Mouse (Mus musculus): ENCODE measurements around the gene Trim63. TPM values are rescaled to one million over a fixed set of nuclear protein-coding genes. Genes with fewer than 3 reads are reported as not detected.

The Trim63 gene
- total and polyA plus RNA-seq, 3 experiments = 0.25 to 0.49 TPM; not detected in 1

DNA sequence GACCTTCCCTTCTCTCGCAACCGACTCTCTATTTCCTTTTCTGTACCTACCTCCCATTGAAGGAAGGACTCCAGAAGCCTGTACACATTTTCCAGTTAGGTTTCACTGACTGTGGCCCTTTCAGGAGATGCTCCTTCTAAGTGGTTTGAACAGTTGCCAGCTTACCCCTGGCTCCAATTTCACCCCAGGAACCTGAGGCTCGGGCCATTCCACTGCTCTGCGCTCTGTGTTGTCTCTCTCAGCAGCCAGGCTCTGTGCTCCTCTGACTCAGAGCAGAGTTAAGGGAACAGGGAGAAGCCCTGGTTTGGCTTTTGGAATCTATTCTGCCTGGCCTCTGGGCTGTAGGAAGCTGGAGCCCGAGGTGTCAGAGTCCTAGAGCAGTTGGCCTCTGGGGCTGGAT is 12.8 kb upstream of the Trim63 start:
- no peaks in the 10 kb centered on the region for H3K27me3 ChIP-seq (replicated peaks)
- H3K4me3 ChIP-seq (replicated peaks in 1 of 3; ENCODE audit: low read depth in 2 of 3, low read length in 2 of 3, poor library complexity in 1 of 3) = no peak overlapping the region
- no peaks in the 10 kb centered on the region for H3K36me3 ChIP-seq (replicated peaks in 1 of 2; ENCODE audit: control insufficient read depth in 1 of 2, insufficient read depth in 1 of 2, low read length in 1 of 2)
- H3K9me3 ChIP-seq (replicated peaks; ENCODE audit: low read length) = no peaks in the 10 kb centered on the region
- DNase-seq (ENCODE audit: extremely low read depth) = no peak
- H3K4me1 ChIP-seq (ENCODE audit: control insufficient read depth in 1 of 2, insufficient read depth in 2 of 2) = peaks cover 0 to 23% of the 10 kb centered on the region in 2 experiments; a peak in 2 of 4 replicates
- H3K79me2 ChIP-seq (replicated peaks; ENCODE audit: control insufficient read depth, extremely low read depth, insufficient read depth, poor library complexity, severe bottlenecking) = no peaks in the 10 kb centered on the region
- H3K4me2 ChIP-seq (ENCODE audit: insufficient read depth, low read depth, poor library complexity, severe bottlenecking) = no peak overlapping the region
- TF ChIP-seq JUND (conservative IDR thresholded peaks at IDR 0.05; ENCODE audit: low read depth, low read length) (no peak), ZC3H11A (IDR thresholded peaks at IDR 0.05; ENCODE audit: low read depth, low read length) (no peak), MEF2A (IDR thresholded peaks at IDR 0.05; ENCODE audit: borderline replicate concordance, low read depth, low read length) (no peak), SMC3 (IDR thresholded peaks at IDR 0.05; ENCODE audit: low read depth, low read length) (no peak), SIN3A (IDR thresholded peaks at IDR 0.05; ENCODE audit: low read length) (no peak), MAZ (IDR thresholded peaks at IDR 0.05; ENCODE audit: low read depth, low read length) (no peak), RAD21 (IDR thresholded peaks at IDR 0.05; ENCODE audit: low read depth, low read length) (no peak), NRF1 (IDR thresholded peaks at IDR 0.05; ENCODE audit: low read depth, low read length) (no peak), ZNF384 (IDR thresholded peaks at IDR 0.05; ENCODE audit: low read depth, low read length) (no peak), MXI1 (IDR thresholded peaks at IDR 0.05; ENCODE audit: low read depth, low read length) (no peak), TBP (conservative IDR thresholded peaks at IDR 0.05; ENCODE audit: low read depth, low read length) (no peak), USF2 (conservative IDR thresholded peaks at IDR 0.05; ENCODE audit: low read depth, low read length) (no peak), CHD1 (IDR thresholded peaks at IDR 0.05; ENCODE audit: low read depth, low read length) (no peak), IRF4 (IDR thresholded peaks at IDR 0.05; ENCODE audit: low read depth, low read length) (no peak), TCF12 (IDR thresholded peaks at IDR 0.05; ENCODE audit: low read depth, low read length) (no peak), BHLHE40 (IDR thresholded peaks at IDR 0.05; ENCODE audit: low read depth, low read length) (no peak)
- dilution Hi-C loops (cut with MboI; ENCODE audit: extremely low pct_ligation_motif_present, extremely low pct_unique_long_range_greater_than_20kb, low sequenced_read_pairs) = no loop called here
- H3K9ac ChIP-seq (ENCODE audit: insufficient read depth, low read depth) = no peak overlapping the region
- no peak overlapping the region for H3K27ac ChIP-seq (ENCODE audit: insufficient read depth, low read depth)
- in situ Hi-C loops (cut with MboI; ENCODE audit: low pct_ligation_motif_present, low pct_unique_long_range_greater_than_20kb, low sequenced_read_pairs) = no loop called here

DNA sequence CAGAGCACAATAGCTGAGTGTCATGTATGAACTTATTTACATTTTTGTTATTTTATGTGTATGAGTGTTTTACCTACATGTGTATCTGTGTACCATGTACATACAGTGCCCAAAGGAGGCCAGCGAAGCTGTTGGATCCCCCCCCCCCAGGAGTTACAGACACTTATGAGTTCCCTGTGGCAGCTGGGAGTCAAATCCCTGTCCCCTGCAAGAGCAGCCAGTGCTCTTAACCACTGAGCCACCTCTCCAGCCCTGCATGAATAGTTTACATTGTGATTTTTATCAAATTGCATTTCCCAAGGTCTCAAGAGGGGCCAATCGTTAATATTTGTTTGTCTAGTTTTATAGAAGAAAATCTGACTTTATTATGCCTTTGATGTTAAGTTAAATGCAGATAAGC is 8.0 kb upstream of the Trim63 start:
- no peaks in the 10 kb centered on the region for H3K27me3 ChIP-seq (replicated peaks)
- dilution Hi-C loops (cut with MboI; ENCODE audit: extremely low pct_ligation_motif_present, extremely low pct_unique_long_range_greater_than_20kb, low sequenced_read_pairs) = no loop called here
- in situ Hi-C loops (cut with MboI; ENCODE audit: low pct_ligation_motif_present, low pct_unique_long_range_greater_than_20kb, low sequenced_read_pairs) = loop anchor here (5.0 kb wide), 1 partner anchor 45 kb away; no protein-coding TSS in a partner anchor
- H3K9me3 ChIP-seq (replicated peaks; ENCODE audit: low read length) = no peaks in the 10 kb centered on the region
- no peaks in the 10 kb centered on the region for H3K79me2 ChIP-seq (replicated peaks; ENCODE audit: control insufficient read depth, extremely low read depth, insufficient read depth, poor library complexity, severe bottlenecking)
- H3K27ac ChIP-seq (ENCODE audit: insufficient read depth, low read depth) = no peak overlapping the region
- no peak for TF ChIP-seq POLR2A (IDR thresholded peaks at IDR 0.05; ENCODE audit: low read depth, low read length)
- TF ChIP-seq USF1 (IDR thresholded peaks at IDR 0.05; ENCODE audit: low read depth, low read length) = no peak
- TF ChIP-seq UBTF (IDR thresholded peaks at IDR 0.05; ENCODE audit: low read depth, low read length) = no peak
- TF ChIP-seq EP300 (IDR thresholded peaks at IDR 0.05; ENCODE audit: low read length) = no peak
- TF ChIP-seq ZC3H11A (IDR thresholded peaks at IDR 0.05; ENCODE audit: low read depth, low read length) = no peak
- TF ChIP-seq KAT2A (IDR thresholded peaks at IDR 0.05; ENCODE audit: insufficient replicate concordance, low read length) = no peak
- TF ChIP-seq JUND (conservative IDR thresholded peaks at IDR 0.05; ENCODE audit: low read depth, low read length) = no peak
- no peak for TF ChIP-seq SIN3A (IDR thresholded peaks at IDR 0.05; ENCODE audit: low read length)
- H3K9ac ChIP-seq (ENCODE audit: insufficient read depth, low read depth) = no peak overlapping the region
- no peaks in the 10 kb centered on the region for H3K36me3 ChIP-seq (replicated peaks in 1 of 2; ENCODE audit: control insufficient read depth in 1 of 2, insufficient read depth in 1 of 2, low read length in 1 of 2)
- no peak overlapping the region for H3K4me2 ChIP-seq (ENCODE audit: insufficient read depth, low read depth, poor library complexity, severe bottlenecking)
- H3K4me3 ChIP-seq (replicated peaks in 1 of 3; ENCODE audit: low read depth in 2 of 3, low read length in 2 of 3, poor library complexity in 1 of 3) = no peak overlapping the region
- peaks cover 4 to 21% of the 10 kb centered on the region in 2 experiments for H3K4me1 ChIP-seq (ENCODE audit: control insufficient read depth in 1 of 2, insufficient read depth in 2 of 2)
- DNase-seq (ENCODE audit: extremely low read depth) = no peak
